Mouse (Mus musculus) left cerebral cortex, adult 11 months (tissue): Measurements from ENCODE around the gene Ethe1.
"Not testable (repeated sequence)": the region's sequence is repeated elsewhere in the genome, so short reads cannot be mapped to it uniquely, and the experiment has no call there.

ENCODE experiments used
- DNase-seq: peaks from one replicate; pipeline ENCODE4 v3.0.0; 2022; ENCODE audit warnings: low spot score

Gene Ethe1

DNA sequence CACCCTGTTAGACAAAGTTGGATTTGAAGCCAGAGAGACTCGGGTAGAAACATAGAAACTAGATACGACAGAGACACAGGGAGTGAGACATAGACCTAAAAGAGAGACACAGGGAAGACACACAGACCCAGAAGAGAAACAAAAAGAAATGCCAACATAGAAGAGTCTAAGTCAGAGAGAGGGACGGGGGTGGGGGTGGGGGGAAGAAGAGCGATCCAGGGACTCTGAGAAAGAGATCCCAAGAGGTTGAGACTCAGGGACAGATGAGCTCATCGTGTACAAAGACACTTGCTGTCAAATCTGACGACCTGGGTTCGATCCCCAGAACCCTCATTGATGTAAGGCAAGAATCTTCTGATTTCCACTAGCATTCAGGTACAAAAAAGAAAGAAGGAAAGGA lies 24.4 kb downstream of the Ethe1 start:
- no peak for DNase-seq

DNA sequence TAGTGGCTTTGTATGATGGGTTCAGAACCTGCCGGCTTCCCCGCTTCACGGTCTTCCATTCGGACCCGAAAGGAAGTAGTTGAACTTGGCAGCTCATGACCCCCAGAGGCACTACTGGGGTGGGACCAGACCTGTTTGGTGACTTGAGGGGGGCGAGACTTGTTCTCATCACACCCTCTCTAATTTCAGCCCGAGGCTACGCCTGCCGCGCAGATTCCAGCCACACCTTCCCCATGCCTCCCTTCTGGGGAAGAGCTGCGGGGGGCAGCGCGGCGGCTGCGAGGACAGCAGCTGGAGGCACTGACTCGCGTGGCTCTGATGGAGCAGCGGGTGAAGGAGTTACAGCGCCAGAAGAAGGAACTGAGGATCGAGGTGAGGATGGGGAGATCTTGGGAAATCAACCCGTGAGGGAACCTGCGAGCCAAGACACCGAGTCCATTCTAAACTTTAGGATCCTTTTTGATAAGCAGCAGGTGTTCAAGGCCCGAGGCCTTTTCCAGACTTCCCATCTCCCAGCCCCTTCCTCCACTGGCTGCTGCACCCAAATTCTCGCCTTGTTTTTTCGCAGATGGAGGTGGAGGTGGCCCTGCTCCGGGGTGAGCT lies 25.1 kb downstream of the Ethe1 start:
- DNase-seq, result no peak

DNA sequence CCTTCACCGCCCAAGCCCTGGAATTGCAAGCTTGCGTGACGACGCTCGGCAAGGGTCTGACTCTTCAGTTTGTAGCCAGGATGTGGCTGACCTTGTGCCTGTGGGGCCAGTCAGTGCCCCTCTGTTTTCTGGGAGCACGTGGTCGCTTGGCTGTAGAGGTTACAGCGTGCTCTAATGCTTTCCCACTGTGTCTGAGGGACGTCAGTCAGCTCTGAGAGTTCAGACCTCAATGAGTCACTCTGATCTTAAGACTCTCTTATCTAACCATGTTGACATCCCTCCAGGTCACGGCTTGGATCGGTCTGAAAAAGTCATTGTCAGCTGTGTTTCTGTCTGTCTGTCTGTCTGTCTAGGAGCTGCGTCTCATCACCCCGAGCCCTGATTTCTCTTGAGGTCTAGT lies 27.5 kb downstream of the Ethe1 start:
- no peak for DNase-seq

DNA sequence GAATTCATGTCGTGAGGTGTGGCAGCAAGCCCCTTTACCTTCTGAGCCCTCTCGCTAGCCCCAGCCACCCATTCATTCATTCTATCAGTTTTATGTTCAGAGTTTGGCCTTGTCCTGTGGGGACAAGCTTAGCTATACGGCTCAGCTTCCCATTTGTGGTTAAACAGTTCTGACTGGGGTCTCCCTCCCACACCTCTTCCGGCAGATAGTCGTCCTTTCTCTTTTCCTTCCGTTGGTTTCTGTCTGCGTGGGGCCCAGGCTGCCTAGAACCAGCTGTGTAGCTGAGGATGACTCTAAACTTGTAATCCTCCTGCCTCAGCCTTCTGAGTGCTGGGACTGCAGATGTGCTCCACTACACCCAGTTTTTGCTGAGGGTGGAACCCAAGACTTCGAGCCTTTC lies 30.4 kb downstream of the Ethe1 start:
- no peak for DNase-seq

DNA sequence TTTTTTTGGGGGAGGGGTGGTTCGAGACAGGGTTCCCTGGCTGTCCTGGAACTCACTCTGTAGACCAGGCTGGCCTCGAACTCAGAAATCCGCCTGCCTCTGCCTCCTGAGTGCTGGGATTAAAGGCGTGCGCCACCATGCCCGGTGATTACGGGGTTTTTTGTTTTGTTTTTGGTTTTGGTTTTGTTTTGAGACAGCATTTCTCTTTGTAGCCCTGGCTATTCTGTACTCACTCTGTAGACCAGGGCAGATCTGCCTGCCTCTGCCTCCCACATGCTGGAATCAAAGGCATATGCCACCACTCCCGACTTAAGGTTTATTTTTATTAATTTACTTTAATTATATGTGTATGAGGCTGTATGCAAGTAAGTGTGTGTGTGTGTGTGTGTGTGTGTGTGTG lies 31.0 kb downstream of the Ethe1 start:
- not testable (repeated sequence) for DNase-seq

DNA sequence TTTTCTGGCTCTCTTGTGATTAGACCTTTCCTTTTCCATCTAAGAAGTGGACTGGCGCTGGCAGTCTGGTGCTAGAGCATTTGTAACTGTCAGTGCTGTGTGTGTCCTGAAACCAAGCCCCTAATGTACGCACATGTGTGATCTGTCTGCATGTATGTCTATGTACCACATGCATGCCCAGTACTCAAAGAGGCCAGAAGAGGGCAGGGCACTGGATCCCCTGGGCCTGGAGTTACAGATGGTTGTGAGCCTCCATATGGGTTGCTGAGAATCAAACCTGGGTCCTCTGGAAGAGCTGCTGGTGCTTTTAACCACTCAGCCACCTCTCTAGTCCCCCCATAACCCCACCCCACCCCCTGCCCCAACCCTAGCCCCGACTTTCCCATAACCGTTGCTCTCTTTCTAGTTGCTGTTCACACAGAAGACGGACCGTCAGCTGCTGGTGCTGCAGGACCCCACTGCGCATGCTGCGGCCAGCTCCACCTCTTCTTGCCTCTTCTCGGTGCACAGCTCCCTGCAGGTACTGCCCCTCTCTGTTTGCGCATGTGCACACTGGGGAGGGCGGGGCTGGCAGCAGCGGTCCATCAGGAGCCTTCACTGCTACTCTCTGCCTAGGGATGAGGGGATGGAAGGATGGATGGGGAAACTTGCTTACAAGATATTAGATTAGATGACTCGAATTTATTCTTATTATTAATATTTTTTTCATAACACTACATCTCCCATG lies 32.5 kb downstream of the Ethe1 start:
- no peak for DNase-seq

DNA sequence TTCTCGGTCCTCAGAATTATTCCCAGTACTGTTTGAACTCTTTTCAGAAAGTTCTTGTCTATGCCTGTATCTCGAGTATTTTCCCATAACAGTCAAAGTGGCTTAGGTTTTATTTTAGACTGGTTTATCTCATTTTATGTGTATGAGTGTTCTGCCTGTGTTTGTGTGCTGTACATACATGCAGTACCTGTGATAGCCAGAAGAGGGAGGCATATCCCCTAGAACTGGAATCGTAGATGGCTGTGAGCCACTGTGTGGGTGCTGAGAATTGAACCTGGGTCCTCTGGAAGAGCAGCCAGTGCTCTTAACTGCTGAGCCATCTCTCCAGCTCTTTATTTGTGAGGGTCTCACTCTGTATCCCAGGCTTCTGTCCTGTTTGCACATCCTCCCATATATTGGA lies 33.9 kb downstream of the Ethe1 start:
- no peak for DNase-seq

DNA sequence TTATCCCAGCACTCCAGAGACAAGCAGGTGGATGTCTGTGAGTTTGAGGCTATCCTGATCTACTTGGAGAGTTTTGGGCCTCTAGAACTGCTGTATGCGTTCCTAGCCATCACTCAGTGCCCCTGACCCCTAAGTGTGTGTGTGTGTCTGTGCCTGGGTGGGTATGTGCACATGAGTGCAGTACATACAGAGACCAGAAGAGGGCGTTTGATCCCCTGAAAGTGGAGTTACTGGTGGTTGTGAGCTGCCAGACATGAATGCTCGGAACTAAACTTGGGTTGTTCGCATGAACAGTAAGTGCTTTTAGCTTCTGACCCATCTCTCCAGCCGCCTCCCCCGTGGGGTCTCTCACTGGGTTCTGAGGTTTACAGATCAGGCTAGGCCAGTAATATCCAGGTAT lies 35.6 kb downstream of the Ethe1 start:
- no peak for DNase-seq

DNA sequence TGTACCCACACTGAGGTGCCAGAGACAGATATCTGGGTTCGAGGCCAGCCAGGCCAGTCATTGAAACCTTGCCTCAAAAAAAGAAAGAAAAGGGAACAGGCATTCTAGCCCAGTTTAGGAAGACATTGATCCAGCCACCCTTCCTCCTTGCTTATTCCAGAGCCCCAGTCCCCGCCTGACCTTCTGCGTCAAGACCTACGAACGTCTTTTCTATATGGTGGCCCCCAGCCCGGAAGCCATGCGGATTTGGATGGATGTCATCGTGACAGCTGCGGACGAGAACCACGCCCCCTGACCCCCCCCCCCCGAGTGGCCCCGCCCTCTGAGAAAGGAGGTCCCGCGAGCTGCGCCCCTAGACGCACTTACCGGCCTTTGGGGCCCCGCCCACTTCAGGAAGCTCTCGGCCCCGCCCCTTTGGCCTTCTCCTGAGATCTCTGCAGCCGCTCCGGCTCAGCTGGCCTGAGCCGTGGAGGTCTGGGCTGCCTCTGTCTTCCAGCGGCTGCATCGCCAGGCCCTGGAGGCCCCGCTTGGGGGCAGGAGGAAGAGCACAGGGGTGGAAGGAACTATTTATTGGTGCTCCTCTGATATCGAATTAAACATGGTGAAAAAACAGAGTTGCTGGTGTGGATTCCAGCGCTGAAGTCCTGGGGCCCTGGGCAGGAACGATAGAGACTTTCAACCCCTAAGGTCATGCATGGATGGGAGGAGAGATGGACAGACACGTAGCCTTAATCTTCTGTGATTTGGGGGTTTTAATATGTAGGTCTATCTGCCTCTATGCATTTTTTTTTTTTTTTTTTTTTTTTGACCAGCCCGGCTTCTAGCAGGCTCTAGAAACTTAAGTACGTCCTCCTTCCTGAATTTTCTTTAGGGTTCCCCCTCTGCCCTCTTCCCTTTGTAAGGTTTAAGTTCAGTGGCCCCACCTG lies 41.6 kb downstream of the Ethe1 start:
- DNase-seq, result no peak

DNA sequence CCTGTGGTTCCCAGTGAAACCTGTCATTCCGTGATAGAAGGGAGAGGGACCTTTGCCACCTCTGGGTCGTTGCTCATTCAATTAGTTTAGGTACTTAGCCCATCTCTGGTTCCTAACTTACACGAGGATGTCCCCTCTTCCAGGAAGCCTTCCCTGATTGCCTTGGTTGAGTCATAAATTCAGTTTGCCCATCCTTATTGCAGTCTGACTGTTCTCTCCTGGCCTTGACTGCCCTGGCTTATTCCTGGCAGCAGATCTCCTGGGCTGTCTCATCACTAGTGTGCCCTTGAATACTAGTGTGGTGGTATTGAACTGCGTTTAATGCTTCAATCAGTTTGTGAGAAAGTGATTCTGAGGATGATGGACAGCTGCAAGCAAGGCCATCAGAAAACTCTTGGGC lies 42.3 kb downstream of the Ethe1 start:
- DNase-seq, result no peak

DNA sequence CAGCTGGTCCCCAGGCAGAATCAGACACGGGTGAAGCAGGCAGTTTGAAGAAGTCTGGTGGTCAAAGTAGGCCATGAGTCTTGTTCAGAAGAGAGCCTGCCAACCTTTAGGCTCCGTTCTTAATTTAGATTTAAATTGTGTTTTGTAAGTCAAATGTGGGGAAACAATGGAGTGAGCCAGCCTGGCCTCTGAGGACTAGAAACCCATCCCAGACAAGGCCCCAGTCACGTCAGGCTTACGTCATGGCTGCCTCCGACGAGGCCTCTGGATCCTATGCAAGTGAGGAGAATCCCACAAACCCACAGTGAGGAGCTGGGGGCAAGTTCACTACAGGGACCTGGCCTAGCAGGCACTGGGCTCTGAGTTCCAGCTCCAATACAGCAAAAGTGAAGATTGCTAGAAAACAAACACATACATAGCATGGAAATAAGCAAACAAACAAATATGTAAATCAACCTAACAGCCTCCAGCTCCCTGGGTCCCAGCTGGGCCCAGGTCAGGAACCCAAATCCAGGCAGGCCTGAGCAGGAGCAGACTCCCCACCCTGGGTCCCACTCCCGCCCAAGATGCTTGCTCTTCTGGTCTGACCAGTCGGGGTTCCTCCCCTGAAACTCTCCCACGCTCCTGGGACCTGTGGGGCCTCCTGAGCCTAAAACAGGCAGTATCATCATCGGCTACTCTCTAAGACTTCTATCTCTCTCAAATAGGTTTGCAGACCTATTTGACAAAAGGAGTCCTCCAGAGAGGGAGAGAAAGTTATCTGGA lies 43.0 kb downstream of the Ethe1 start:
- DNase-seq, result no peak

DNA sequence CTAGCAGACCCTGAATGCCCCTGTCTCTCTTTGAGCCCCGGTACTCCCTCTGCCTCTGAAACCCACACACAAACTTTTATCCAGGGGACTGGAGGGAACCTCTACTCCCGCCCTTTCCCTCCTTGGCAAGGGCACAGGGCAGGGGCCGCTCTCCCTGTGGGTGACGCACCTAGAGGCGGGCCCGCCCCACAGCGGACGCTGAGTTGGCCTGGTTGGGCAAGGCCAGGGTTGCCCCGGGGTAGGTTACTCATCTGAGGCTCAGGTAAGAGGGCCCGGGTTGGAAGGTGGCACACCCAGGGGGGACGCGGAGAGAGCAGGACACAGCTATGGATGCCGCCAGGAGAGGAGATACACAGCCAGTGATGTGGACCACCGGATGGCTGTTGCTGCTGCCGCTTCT lies 48.9 kb downstream of the Ethe1 start, which contains the start of gene Lypd3:
Gene Lypd3, plus strand, starts transcription at position 287 of the 400 bp plus-strand sequence.
- no peak for DNase-seq

DNA sequence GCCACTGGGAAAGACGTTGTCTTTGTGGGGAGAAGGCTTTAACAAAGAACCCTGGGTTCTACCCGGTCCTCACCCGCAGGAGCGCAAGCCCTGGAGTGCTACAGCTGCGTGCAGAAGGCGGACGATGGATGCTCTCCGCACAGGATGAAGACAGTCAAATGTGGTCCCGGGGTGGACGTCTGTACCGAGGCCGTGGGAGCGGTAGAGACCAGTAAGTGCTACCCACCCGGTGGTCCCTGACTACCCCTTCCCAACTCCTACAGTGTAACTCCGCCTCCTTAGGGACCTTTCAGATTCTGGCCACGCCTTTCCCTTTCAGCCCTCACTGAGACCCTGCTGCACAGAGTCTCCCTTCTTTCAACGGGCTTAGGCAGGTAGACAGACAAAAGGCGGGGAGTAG lies 49.7 kb downstream of the Ethe1 start:
- DNase-seq, result no peak

DNA sequence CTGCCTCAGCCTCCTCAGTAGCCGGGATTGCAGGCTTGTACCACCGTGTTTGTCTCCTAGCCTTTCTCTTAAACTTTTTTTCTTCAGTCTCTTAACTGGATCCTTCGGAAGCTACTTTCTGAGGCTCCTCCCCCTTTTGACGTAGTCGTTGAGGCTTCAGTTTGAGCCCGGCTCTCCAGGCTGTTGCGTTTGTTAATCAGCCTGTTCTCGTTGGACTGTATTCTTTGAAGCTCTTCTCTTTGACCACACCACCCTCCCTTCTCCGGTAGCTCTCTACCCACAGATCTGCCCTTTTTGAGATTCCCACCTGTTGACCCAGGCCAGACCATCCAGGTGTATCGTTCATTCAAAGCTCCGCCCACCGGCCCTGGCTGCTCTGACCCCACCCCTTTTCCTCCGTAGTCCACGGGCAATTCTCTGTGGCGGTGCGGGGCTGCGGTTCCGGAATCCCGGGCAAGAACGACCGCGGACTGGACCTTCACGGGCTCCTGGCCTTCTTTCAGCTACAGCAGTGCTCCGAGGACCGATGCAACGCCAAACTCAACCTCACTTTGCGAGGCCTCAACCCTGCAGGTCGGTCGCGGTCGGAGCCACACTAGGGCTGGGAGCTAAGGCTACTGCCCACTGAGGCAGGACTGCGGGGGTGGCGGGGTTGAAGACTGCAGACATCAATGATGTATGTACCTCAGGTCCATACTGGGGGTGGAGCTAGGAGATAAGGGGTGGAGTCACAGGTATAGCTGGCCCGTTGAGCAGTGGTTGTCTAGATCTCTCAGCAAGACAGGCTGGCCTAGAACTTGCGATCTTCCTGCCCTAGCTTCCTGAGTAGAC lies 50.9 kb downstream of the Ethe1 start:
- DNase-seq, result no peak

DNA sequence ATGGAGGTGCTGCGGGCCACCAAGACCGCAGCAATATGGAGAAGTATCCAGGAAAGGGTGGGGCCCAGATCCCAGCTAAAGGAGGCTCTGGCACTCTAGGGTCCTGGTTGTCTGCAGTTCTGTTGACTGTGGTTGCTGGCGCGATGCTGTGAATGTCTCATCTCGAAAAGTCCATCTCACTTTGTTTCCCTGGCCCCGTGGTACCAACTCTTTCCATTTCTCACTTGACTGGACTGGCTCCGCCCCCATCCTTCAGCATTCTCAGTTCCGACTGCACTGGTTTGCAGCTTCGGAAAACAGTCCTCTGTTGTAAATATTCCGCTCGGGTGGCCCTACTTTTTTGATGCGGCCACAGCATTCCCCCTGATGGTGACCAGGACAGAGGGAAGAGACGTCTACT lies 53.1 kb downstream of the Ethe1 start:
- DNase-seq, result no peak

DNA sequence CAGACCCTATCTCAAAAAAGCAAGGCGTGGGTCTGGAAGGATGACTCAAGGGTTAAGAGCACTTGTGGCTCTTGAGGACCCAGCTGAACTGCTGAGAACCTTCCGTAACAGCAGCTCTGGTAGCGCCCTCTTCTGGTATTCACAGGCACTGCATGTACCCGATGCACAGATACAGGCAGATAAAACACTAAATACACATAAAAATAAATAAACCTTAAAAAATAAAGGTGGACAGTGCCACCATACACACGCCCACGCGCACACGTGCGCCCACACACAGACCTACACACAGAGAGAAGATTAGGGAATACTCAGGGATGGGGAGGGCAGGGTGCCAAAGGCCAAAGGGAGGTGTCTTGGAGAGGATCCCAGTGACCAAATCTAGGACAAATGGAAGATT lies 55.1 kb downstream of the Ethe1 start:
- DNase-seq, result peak; percentile 25

DNA sequence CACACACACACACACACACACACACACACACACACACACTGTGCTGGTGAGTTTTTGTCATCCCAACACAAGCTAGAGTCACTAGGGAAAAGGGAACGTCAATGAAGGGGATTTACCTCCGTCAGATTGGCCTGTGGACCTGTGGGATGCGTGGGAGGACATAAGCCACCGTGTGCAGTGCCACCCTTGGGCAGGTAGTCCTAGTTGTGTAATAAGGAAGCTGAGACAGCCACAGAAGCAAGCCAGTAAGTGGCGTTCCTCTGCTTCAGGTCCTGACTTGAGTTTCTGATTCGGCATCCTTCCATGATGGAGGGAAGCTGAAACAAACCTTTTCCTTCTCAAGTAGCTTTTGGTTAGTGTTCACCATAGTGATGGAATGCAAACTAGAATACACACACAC lies 57.1 kb downstream of the Ethe1 start:
- no peak for DNase-seq

DNA sequence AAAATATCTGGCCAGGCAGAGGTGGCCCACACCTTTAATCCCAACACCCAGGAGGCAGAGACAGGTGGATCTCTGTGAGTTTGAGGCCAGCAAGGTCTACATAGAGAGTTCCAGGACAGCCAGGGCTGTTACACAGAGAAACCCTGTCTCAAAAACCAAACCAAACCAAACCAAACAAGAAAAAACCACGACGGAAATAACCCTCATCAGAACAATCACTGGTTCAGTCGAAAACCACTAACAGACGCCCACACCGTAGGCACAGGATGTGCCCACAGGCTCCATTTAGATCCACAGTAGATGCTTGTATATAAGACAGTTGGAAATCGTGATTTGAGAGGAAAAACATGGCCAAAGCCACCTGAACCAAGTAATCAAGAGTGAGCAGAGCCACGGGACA lies 57.7 kb downstream of the Ethe1 start:
- DNase-seq, result no peak

DNA sequence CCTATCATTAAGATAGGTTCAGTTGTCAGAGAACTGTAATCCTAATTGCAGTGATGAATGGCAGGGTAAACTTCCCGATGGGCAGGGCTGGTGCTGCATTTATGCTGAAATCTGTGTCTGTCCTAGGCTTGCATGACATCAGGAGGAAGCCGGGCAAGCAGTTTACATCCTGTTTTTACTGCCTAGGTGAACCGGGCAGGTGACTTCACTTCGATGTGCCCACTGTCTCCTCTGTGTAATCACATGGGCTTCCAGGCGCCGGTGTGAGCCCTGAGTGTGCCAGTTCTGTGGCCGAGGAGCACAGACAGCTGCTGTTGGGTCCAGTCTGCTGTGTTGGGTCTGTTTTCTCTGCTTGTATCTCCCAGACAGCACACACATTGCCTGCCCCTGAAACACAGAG lies 59.1 kb downstream of the Ethe1 start:
- DNase-seq, result no peak

DNA sequence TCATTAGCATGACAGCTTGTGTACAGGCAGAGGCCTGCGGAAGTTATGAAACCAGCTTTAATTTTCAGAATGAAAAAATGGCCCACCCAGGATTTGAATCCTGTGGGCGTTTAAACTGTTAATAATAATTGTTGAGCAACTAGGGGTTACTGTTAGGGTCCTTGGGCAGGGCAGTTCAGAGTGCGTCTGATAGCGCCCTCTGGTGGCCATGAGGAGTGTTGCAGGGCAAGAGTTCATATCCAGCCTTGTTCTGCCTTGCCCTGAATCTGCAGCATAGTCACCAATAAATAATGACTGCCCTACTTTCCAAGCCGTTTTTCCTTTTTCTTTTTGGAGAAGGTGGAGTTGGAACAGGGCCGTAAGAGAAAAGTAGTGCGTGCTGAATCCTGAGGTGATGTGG lies 66.3 kb downstream of the Ethe1 start:
- peak; percentile 14 for DNase-seq
